In genomic region chr10:42734546-42735060, GRCm38 (mm10) we compare ENCODE assay signal across 8 mouse cellular contexts. TPM values are rescaled to one million over a fixed set of nuclear protein-coding genes. Genes with fewer than 3 reads are reported as not detected.
A peak's percentile ranks its signal among the peaks of the same experiment; 100 is the strongest.
DNase-seq lines count a peak whose midpoint lies in the region; ATAC-seq lines count a peak whose summit lies in the region.

No protein-coding gene starts in this region.

- 69% methylated on average over 5 of the region's 5 CpGs for WGBS in hindbrain, embryonic 14.5 days
- WGBS in hindbrain, embryonic 12.5 days = 66% methylated on average over 5 of the region's 5 CpGs

- 0 out of 2 replicates have a peak, but pooled peaks cover 2% of the 10 kb centered on the region for H3K9me3 ChIP-seq in hindbrain, embryonic 14.5 days (ENCODE audit: control insufficient read depth, low read length)
- H3K9me3 ChIP-seq in hindbrain, embryonic 12.5 days (replicated peaks) = no peaks in the 10 kb centered on the region

- H3K36me3 ChIP-seq in hindbrain, embryonic 14.5 days (replicated peaks; ENCODE audit: control insufficient read depth, insufficient read depth) = no peaks in the 10 kb centered on the region
- no peaks in the 10 kb centered on the region for H3K36me3 ChIP-seq in hindbrain, embryonic 12.5 days

- H3K4me2 ChIP-seq in hindbrain, embryonic 14.5 days (replicated peaks) = no peak overlapping the region
- H3K4me2 ChIP-seq in hindbrain, embryonic 12.5 days (replicated peaks) = no peak overlapping the region

- H3K4me1 ChIP-seq in hindbrain, embryonic 14.5 days (replicated peaks; ENCODE audit: control insufficient read depth, insufficient read depth, low read length) = no peaks in the 10 kb centered on the region
- no peaks in the 10 kb centered on the region for H3K4me1 ChIP-seq in hindbrain, embryonic 12.5 days

- no peak for ATAC-seq in hindbrain, embryonic 14.5 days (ENCODE audit: low FRiP score)
- no peak for ATAC-seq in hindbrain, embryonic 12.5 days (ENCODE audit: low FRiP score)

- H3K27ac ChIP-seq in hindbrain, embryonic 14.5 days = no peak overlapping the region
- H3K27ac ChIP-seq in hindbrain, embryonic 12.5 days = no peak overlapping the region

- DNase-seq in hindbrain, embryonic 14.5 days (ENCODE audit: low spot score) = peak; percentile 74
- peak; percentile 73 for DNase-seq in MN1 (ENCODE audit: low spot score)
- peak; percentile 58 for DNase-seq in brain, adult 2 months (ENCODE audit: low read depth, low spot score)
- peak; percentile 52 to 53 for DNase-seq in kidney, postnatal 36 days
- peak; percentile 69 for DNase-seq in naive thymus-derived CD4-positive, alpha-beta T cell, adult 2 months (ENCODE audit: low read depth)
- DNase-seq in natural killer cell, adult 2 months (ENCODE audit: low spot score in 2 of 2) = no peak
- DNase-seq in urinary bladder, adult 18-20 months (ENCODE audit: low spot score in 2 of 2) = no peak

- H3K9ac ChIP-seq in hindbrain, embryonic 14.5 days = no peak overlapping the region
- H3K9ac ChIP-seq in hindbrain, embryonic 12.5 days = no peak overlapping the region

- H3K4me3 ChIP-seq in hindbrain, embryonic 14.5 days (replicated peaks; ENCODE audit: low read length) = no peak overlapping the region
- no peak overlapping the region for H3K4me3 ChIP-seq in hindbrain, embryonic 12.5 days

- H3K27me3 ChIP-seq in hindbrain, embryonic 14.5 days (ENCODE audit: control insufficient read depth, insufficient read depth, low read length) = no peaks in the 10 kb centered on the region
- no peaks in the 10 kb centered on the region for H3K27me3 ChIP-seq in hindbrain, embryonic 12.5 days

RNA-seq across cellular contexts. Expression of gene Sec63, which starts 26.7 kb away (rescaled TPM):
- 17.2 and 17.6 TPM in 2 replicates for polyA plus RNA-seq in hindbrain, embryonic 14.5 days (2014; fragmentation: Nextera tagmentation; extraction: Ambion mirVana)
- 31.5 and 35.5 TPM in 2 replicates for polyA plus RNA-seq in hindbrain, embryonic 12.5 days (2016; fragmentation: Nextera tagmentation; extraction: Ambion mirVana)

Comparison
In these comparisons a context has a peak if more than half of its experiments do, and no peak if none do; other contexts are left out.
1. DNase-seq: peak in hindbrain, embryonic 14.5 days (single experiment), MN1 (single experiment), brain, adult 2 months (single experiment), kidney, postnatal 36 days (2 of 2) and naive thymus-derived CD4-positive, alpha-beta T cell, adult 2 months (single experiment); none in natural killer cell, adult 2 months (0 of 2) and urinary bladder, adult 18-20 months (0 of 2).